Mouse (Mus musculus): ENCODE measurements around the gene Slc6a6. TPM values are rescaled to one million over a fixed set of nuclear protein-coding genes. Genes with fewer than 3 reads are reported as not detected.

Slc6a6 gene
- polyA plus RNA-seq (2014; fragmentation: Illumina TruSeq; extraction: RNeasy Lipid Tissue Mini Kit (QIAGEN cat#74804); ENCODE audit: low read depth, low replicate concordance): 30.2 TPM

DNA sequence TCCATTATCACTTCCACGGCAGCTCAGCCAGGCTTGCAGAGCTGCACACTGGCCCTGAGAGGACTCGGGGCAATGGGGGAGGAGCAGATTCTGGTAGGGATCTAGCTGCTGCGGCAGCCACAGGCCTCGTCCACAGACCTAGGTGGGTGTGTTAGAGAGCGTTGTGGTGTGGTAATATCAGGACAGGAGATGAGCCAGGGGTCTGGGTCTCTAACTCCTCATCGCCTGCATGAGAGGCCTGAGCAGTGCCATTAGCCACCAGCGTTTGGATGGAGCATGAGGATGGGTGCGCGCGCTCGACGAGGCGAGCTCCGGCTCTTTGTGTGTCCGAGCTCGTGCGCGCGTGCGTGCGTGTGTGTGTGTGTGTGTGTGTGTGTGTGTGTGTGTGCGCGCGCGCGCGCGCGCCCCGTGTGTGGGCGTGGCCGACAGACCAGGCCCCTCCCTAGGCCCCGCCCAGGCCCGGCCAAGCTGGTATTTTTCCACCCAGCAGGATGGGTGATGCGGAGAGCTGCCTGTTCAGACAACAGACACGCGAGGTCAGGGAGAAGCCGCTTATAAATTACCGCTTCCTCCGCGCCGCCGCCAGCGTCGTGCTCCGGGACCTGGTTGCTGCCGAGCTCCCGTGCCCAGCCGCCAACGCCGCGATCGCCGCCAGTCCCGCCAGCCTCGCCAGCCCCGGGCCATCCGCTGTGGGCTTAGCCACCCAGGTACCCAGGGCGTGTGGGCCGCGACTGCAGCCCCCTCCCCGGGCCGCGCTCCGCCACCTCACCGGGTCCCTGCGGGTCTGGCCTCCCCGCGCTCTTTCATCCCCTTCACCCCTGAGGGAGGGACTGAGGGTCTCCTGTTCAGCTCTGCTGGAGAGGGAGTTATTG is at the start of gene Slc6a6:
Gene Slc6a6 (plus strand): TSS at position 452 of the 872 bp plus-strand sequence.

Other genes starting within 250 kb of the Slc6a6 start
- gene Chchd4, start 210.5 kb upstream of the Slc6a6 start, polyA plus RNA-seq (2014; fragmentation: Illumina TruSeq; extraction: RNeasy Lipid Tissue Mini Kit (QIAGEN cat#74804); ENCODE audit: low read depth, low replicate concordance): 8.0 TPM
- gene Tmem43, start 210.3 kb upstream of the Slc6a6 start, polyA plus RNA-seq (2014; fragmentation: Illumina TruSeq; extraction: RNeasy Lipid Tissue Mini Kit (QIAGEN cat#74804); ENCODE audit: low read depth, low replicate concordance): 107 TPM
- 20.9 TPM for gene Xpc, start 168.2 kb upstream of the Slc6a6 start, polyA plus RNA-seq (2014; fragmentation: Illumina TruSeq; extraction: RNeasy Lipid Tissue Mini Kit (QIAGEN cat#74804); ENCODE audit: low read depth, low replicate concordance)
- gene Lsm3, start 168.1 kb upstream of the Slc6a6 start, polyA plus RNA-seq (2014; fragmentation: Illumina TruSeq; extraction: RNeasy Lipid Tissue Mini Kit (QIAGEN cat#74804); ENCODE audit: low read depth, low replicate concordance): 63.5 TPM
- gene Grip2, start 143.2 kb downstream of the Slc6a6 start, polyA plus RNA-seq (2014; fragmentation: Illumina TruSeq; extraction: RNeasy Lipid Tissue Mini Kit (QIAGEN cat#74804); ENCODE audit: low read depth, low replicate concordance): 1.4 TPM
- gene Ccdc174, start 194.0 kb downstream of the Slc6a6 start, polyA plus RNA-seq (2014; fragmentation: Illumina TruSeq; extraction: RNeasy Lipid Tissue Mini Kit (QIAGEN cat#74804); ENCODE audit: low read depth, low replicate concordance): 16.3 TPM
- gene 4930590J08Rik, start 218.8 kb downstream of the Slc6a6 start, polyA plus RNA-seq (2014; fragmentation: Illumina TruSeq; extraction: RNeasy Lipid Tissue Mini Kit (QIAGEN cat#74804); ENCODE audit: low read depth, low replicate concordance): 1.9 TPM

Measured in adipose tissue, adult 10 weeks (tissue).